Mouse (Mus musculus): Measurements from ENCODE around the gene Gm16368. TPM values are rescaled to one million over a fixed set of nuclear protein-coding genes. Genes with fewer than 3 reads are reported as not detected.
"Not testable (repeated sequence)": the region's sequence is repeated elsewhere in the genome, so short reads cannot be mapped to it uniquely, and the experiment has no call there.

The Gm16368 gene
- polyA plus RNA-seq (2015; fragmentation: Nextera tagmentation; extraction: Ambion mirVana), result not detected in 2 replicates

DNA sequence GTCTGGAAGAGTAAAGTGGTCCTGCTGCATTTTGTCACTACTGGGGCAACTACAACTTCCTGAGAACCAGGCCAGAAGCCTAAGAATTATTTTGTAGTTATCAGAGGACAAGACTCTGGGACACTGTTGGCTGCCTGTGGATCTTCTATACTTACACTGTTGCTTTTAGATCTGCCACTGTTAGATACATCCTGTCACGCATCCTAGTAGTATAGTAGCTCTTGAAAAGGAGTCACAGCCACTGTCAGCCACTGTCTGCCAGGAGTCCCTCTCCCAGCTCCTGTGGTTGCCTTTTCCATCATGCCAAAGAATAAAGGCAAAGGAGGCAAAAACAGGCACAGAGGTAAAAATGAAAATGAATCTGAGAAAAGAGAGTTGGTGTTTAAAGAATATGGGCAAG is at the start of gene Gm16368:
TSS of gene Gm16368 (plus strand) at position 301 of the 400 bp plus-strand sequence.
- H3K4me3 ChIP-seq (ENCODE audit: low read length); H3K36me3 ChIP-seq (ENCODE audit: control insufficient read depth, insufficient read depth, low read length); H3K9ac ChIP-seq (ENCODE audit: low read depth, low read length); H3K4me1 ChIP-seq (ENCODE audit: control insufficient read depth, insufficient read depth, low read length); ATAC-seq; H3K9me3 ChIP-seq (ENCODE audit: control insufficient read depth, low read length); H3K4me2 ChIP-seq (ENCODE audit: low read depth, low read length); H3K27me3 ChIP-seq (replicated peaks; ENCODE audit: control insufficient read depth, insufficient read depth, low read length); H3K27ac ChIP-seq (ENCODE audit: low read length): not testable (repeated sequence)
- 57% methylated on average over 1 of the region's 1 CpGs for WGBS

DNA sequence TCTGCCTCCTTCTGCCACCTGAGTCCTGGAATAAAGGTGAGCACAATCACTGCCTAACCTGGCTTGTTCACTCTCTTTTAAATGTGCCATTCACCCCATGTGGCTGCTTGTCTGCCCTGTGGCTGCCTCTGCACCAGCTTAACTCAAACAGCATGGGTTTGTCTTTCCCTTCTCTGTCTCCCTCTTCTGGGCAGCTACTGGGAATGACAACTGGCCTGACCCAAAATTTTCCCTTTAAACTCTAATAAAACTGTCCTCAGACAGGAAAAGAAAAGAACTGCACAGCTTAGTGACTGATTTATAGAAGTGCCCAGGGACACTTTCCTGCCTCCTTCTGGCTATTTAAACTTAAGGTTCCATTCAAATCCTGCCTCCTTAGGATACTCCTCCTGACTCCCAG is 44.4 kb upstream of the Gm16368 start:
- H3K36me3 ChIP-seq (ENCODE audit: control insufficient read depth, insufficient read depth, low read length); H3K4me3 ChIP-seq (ENCODE audit: low read length); H3K4me2 ChIP-seq (ENCODE audit: low read depth, low read length); H3K27ac ChIP-seq (ENCODE audit: low read length); H3K9ac ChIP-seq (ENCODE audit: low read depth, low read length); H3K27me3 ChIP-seq (replicated peaks; ENCODE audit: control insufficient read depth, insufficient read depth, low read length); H3K4me1 ChIP-seq (ENCODE audit: control insufficient read depth, insufficient read depth, low read length); H3K9me3 ChIP-seq (ENCODE audit: control insufficient read depth, low read length); ATAC-seq: not testable (repeated sequence)

DNA sequence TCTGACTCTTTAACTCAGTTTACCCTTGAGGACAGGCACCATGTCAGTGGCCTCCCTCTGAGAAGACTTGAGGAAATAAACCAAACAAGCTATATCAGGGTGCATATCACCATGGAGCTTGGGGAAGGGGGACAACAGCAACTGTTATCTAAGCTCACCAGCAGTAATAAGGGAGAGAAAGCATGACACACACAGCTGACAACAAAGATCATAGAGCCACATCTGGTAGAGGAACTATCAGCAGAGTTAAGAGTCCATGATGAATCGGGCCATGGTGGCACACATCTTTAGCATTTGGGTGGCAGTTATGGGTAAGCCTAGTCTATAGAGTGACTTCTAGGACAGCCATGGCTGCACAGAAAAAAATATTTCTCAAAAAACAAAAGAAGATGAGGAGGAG is 43.8 kb upstream of the Gm16368 start:
- H3K36me3 ChIP-seq (ENCODE audit: control insufficient read depth, insufficient read depth, low read length); H3K27me3 ChIP-seq (replicated peaks; ENCODE audit: control insufficient read depth, insufficient read depth, low read length); ATAC-seq; H3K9ac ChIP-seq (ENCODE audit: low read depth, low read length); H3K9me3 ChIP-seq (ENCODE audit: control insufficient read depth, low read length); H3K4me1 ChIP-seq (ENCODE audit: control insufficient read depth, insufficient read depth, low read length); H3K4me3 ChIP-seq (ENCODE audit: low read length); H3K27ac ChIP-seq (ENCODE audit: low read length); H3K4me2 ChIP-seq (ENCODE audit: low read depth, low read length): not testable (repeated sequence)
- WGBS, result 85% methylated on average over 1 of the region's 1 CpGs

DNA sequence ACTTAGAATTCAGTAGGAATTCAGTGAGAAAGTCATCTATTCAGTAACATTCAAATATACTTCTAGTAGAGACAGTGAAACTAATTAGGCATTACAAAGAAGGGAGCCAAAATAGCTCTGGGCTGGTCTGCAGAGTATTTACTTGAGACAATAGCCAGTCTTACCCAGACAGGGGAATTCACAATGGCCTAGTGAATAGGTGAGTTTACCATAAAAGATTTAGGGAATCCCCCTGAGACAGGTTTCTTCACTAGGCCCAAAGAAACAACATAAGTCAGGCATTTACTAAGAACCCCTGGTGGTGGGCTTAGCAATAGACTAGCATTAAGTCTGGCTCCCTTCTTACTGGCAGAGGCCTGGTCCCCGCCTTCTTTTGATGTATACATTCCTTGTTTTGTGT is 38.3 kb upstream of the Gm16368 start:
- not testable (repeated sequence) for H3K4me1 ChIP-seq (ENCODE audit: control insufficient read depth, insufficient read depth, low read length); ATAC-seq
- WGBS, result 61% methylated on average over 1 of the region's 1 CpGs

More for the DNA sequence above, 38.3 kb upstream of the Gm16368 start:
- not testable (repeated sequence) for H3K27ac ChIP-seq (ENCODE audit: low read length); H3K9me3 ChIP-seq (ENCODE audit: control insufficient read depth, low read length); H3K36me3 ChIP-seq (ENCODE audit: control insufficient read depth, insufficient read depth, low read length); H3K27me3 ChIP-seq (replicated peaks; ENCODE audit: control insufficient read depth, insufficient read depth, low read length); H3K9ac ChIP-seq (ENCODE audit: low read depth, low read length); H3K4me3 ChIP-seq (ENCODE audit: low read length); H3K4me2 ChIP-seq (ENCODE audit: low read depth, low read length)

Other genes with a start within 250 kb of the Gm16368 start
- not detected in 2 replicates for gene Gm2001, start 241.4 kb upstream of the Gm16368 start, polyA plus RNA-seq (2015; fragmentation: Nextera tagmentation; extraction: Ambion mirVana)
- gene Gm2016, start 209.6 kb upstream of the Gm16368 start, polyA plus RNA-seq (2015; fragmentation: Nextera tagmentation; extraction: Ambion mirVana), result not detected in 2 replicates
- gene Gm2022, start 188.3 kb upstream of the Gm16368 start, polyA plus RNA-seq (2015; fragmentation: Nextera tagmentation; extraction: Ambion mirVana), result not detected in 2 replicates
- gene Gm2035, start 163.8 kb upstream of the Gm16368 start, polyA plus RNA-seq (2015; fragmentation: Nextera tagmentation; extraction: Ambion mirVana), result not detected in 2 replicates
- not detected in 2 replicates for gene Gm2042, start 129.6 kb upstream of the Gm16368 start, polyA plus RNA-seq (2015; fragmentation: Nextera tagmentation; extraction: Ambion mirVana)
- gene Gm2075, start 71.8 kb upstream of the Gm16368 start, polyA plus RNA-seq (2015; fragmentation: Nextera tagmentation; extraction: Ambion mirVana), result not detected in 2 replicates
- not detected in 2 replicates for gene Gm6803, start 64.9 kb upstream of the Gm16368 start, polyA plus RNA-seq (2015; fragmentation: Nextera tagmentation; extraction: Ambion mirVana)
- not detected in 2 replicates for gene Gm2056, start 56.7 kb upstream of the Gm16368 start, polyA plus RNA-seq (2015; fragmentation: Nextera tagmentation; extraction: Ambion mirVana)
- not detected in 2 replicates for gene Gm10436, start 98.4 kb downstream of the Gm16368 start, polyA plus RNA-seq (2015; fragmentation: Nextera tagmentation; extraction: Ambion mirVana)
- gene Gm8332, start 166.4 kb downstream of the Gm16368 start, polyA plus RNA-seq (2015; fragmentation: Nextera tagmentation; extraction: Ambion mirVana), result not detected in 2 replicates
- not detected in 2 replicates for gene Gm5662, start 190.8 kb downstream of the Gm16368 start, polyA plus RNA-seq (2015; fragmentation: Nextera tagmentation; extraction: Ambion mirVana)
- gene Gm5039, start 240.3 kb downstream of the Gm16368 start, polyA plus RNA-seq (2015; fragmentation: Nextera tagmentation; extraction: Ambion mirVana), result not detected in 2 replicates